19 mouse cellular contexts compared by ENCODE assay signal in genomic region chr5:118276281-118276680, GRCm38 (mm10). TPM values are rescaled to one million over a fixed set of nuclear protein-coding genes. Genes with fewer than 3 reads are reported as not detected.
DNase-seq lines count a peak whose midpoint lies in the region; ATAC-seq and TF ChIP-seq lines count a peak whose summit lies in the region.
"Had no signal": no experiment of that assay in that cellular context is flagged by ENCODE, and none has a peak within 500 bp of the region (broad histone marks: within the 10 kb centered on the region; RNA-seq: fewer than 3 reads in every experiment).

No protein-coding gene starts in this region.

- no peak for DNase-seq in hindbrain, embryonic 10.5 days (ENCODE audit: low spot score)
- DNase-seq in right cerebral cortex, adult 2 months (ENCODE audit: low spot score in 2 of 2): peak; percentile 61 to 69
- DNase-seq in right cerebral cortex, postnatal 4 days: no peak
- no peak for DNase-seq in gastrocnemius, adult 8-10 months (ENCODE audit: low spot score in 2 of 2)
- no peak for DNase-seq in lung, postnatal 0 days (ENCODE audit: low spot score)
- DNase-seq: adrenal gland, postnatal 36 days; cerebellum, adult 9-11 months; heart, postnatal 10 days; kidney, adult 18-20 months; kidney, postnatal 10 days; liver, embryonic 13.5 days; thymus, postnatal 25 days had no signal

- no peak overlapping the region; the same call in 1 of the 2 replicates for H3K4me2 ChIP-seq in hindbrain, embryonic 13.5 days
- H3K4me2 ChIP-seq in limb, embryonic 12.5 days: no peak overlapping the region
- H3K4me2 ChIP-seq in lung, postnatal 0 days (replicated peaks; ENCODE audit: low read depth, low read length): no peak overlapping the region
- H3K4me2 ChIP-seq: embryonic facial prominence, embryonic 15.5 days; liver, embryonic 13.5 days had no signal

- peaks cover 21% of the 10 kb centered on the region for H3K27me3 ChIP-seq in hindbrain, embryonic 13.5 days
- H3K27me3 ChIP-seq in hindbrain, embryonic 10.5 days (ENCODE audit: insufficient read depth, poor library complexity, severe bottlenecking): peaks cover 40% of the 10 kb centered on the region
- H3K27me3 ChIP-seq in limb, embryonic 12.5 days: peaks cover 48% of the 10 kb centered on the region
- H3K27me3 ChIP-seq in lung, postnatal 0 days (replicated peaks; ENCODE audit: insufficient read depth, low read length): 0 out of 2 replicates have a peak, but pooled peaks cover 5% of the 10 kb centered on the region

- H3K4me1 ChIP-seq in hindbrain, embryonic 13.5 days (replicated peaks): peaks cover 57% of the 10 kb centered on the region
- peaks cover 36% of the 10 kb centered on the region for H3K4me1 ChIP-seq in hindbrain, embryonic 10.5 days (replicated peaks)
- peaks cover 30% of the 10 kb centered on the region for H3K4me1 ChIP-seq in limb, embryonic 12.5 days (replicated peaks)
- H3K4me1 ChIP-seq in lung, postnatal 0 days (ENCODE audit: insufficient read depth, low read depth, low read length): peaks cover 12% of the 10 kb centered on the region
- H3K4me1 ChIP-seq: liver, embryonic 13.5 days had no signal

- no peak overlapping the region for H3K4me3 ChIP-seq in hindbrain, embryonic 13.5 days
- H3K4me3 ChIP-seq in hindbrain, embryonic 10.5 days: no peak overlapping the region
- H3K4me3 ChIP-seq in limb, embryonic 12.5 days (replicated peaks): no peak overlapping the region
- H3K4me3 ChIP-seq in lung, postnatal 0 days (ENCODE audit: low read depth, low read length): no peak overlapping the region
- H3K4me3 ChIP-seq: embryonic facial prominence, embryonic 15.5 days; heart, embryonic 10.5 days; liver, embryonic 13.5 days had no signal

- H3K36me3 ChIP-seq in hindbrain, embryonic 13.5 days: no peaks in the 10 kb centered on the region
- no peaks in the 10 kb centered on the region for H3K36me3 ChIP-seq in hindbrain, embryonic 10.5 days
- no peaks in the 10 kb centered on the region for H3K36me3 ChIP-seq in limb, embryonic 12.5 days
- no peaks in the 10 kb centered on the region for H3K36me3 ChIP-seq in lung, postnatal 0 days (ENCODE audit: insufficient read depth, low read length)
- H3K36me3 ChIP-seq: embryonic facial prominence, embryonic 15.5 days; G1E; heart, embryonic 10.5 days; liver, embryonic 13.5 days had no signal

- no peak for ATAC-seq in hindbrain, embryonic 13.5 days (ENCODE audit: low FRiP score)
- ATAC-seq in limb, embryonic 12.5 days (ENCODE audit: insufficient number of reproducible peaks, insufficient read depth, low FRiP score, low TSS enrichment, low read depth): no peak
- no peak for ATAC-seq in lung, postnatal 0 days
- ATAC-seq: CD4-positive, CD25-positive, alpha-beta regulatory T cell, adult 4 months had no signal

- 28% methylated on average over 7 of the region's 7 CpGs for WGBS in hindbrain, embryonic 13.5 days
- 39% methylated on average over 7 of the region's 7 CpGs for WGBS in hindbrain, embryonic 10.5 days
- 41% methylated on average over 7 of the region's 7 CpGs for WGBS in limb, embryonic 12.5 days
- WGBS in lung, postnatal 0 days: 45% methylated on average over 7 of the region's 7 CpGs

- TF ChIP-seq CTCF in lung, postnatal 0 days (IDR thresholded peaks at IDR 0.05): no peak

- H3K9ac ChIP-seq in hindbrain, embryonic 13.5 days: no peak overlapping the region
- H3K9ac ChIP-seq in limb, embryonic 12.5 days (replicated peaks): 0 out of 2 replicates have a peak overlapping the region, but pooled peaks have one; percentile 8
- no peak overlapping the region for H3K9ac ChIP-seq in lung, postnatal 0 days (replicated peaks; ENCODE audit: low read depth)
- H3K9ac ChIP-seq: embryonic facial prominence, embryonic 15.5 days; liver, embryonic 13.5 days had no signal

- no peaks in the 10 kb centered on the region for H3K9me3 ChIP-seq in hindbrain, embryonic 13.5 days
- H3K9me3 ChIP-seq in hindbrain, embryonic 10.5 days: no peaks in the 10 kb centered on the region
- H3K9me3 ChIP-seq in limb, embryonic 12.5 days: no peaks in the 10 kb centered on the region
- H3K9me3 ChIP-seq in lung, postnatal 0 days (ENCODE audit: low read length): no peaks in the 10 kb centered on the region
- H3K9me3 ChIP-seq: embryonic facial prominence, embryonic 15.5 days; G1E; heart, embryonic 10.5 days; liver, embryonic 13.5 days had no signal

- TF ChIP-seq EP300 in lung, postnatal 0 days (IDR thresholded peaks at IDR 0.05): no peak

- H3K27ac ChIP-seq in hindbrain, embryonic 13.5 days: 0 out of 2 replicates have a peak overlapping the region, but pooled peaks have one; percentile 30
- no peak overlapping the region for H3K27ac ChIP-seq in hindbrain, embryonic 10.5 days
- H3K27ac ChIP-seq in limb, embryonic 12.5 days: no peak overlapping the region
- no peak overlapping the region for H3K27ac ChIP-seq in lung, postnatal 0 days (ENCODE audit: low read length)
- H3K27ac ChIP-seq: embryonic facial prominence, embryonic 15.5 days; heart, embryonic 10.5 days; liver, embryonic 13.5 days; stomach, postnatal 0 days had no signal

RNA-seq across cellular contexts. Expression of gene 2410131K14Rik, which starts 31.3 kb away (rescaled TPM):
- 14.5 and 15.5 TPM in 2 replicates for polyA plus RNA-seq in hindbrain, embryonic 13.5 days (2015; fragmentation: Nextera tagmentation; extraction: Ambion mirVana)
- polyA plus RNA-seq in hindbrain, embryonic 10.5 days (2016; fragmentation: Nextera tagmentation; extraction: Ambion mirVana): 11.3 and 12.3 TPM in 2 replicates
- 12.3 and 12.8 TPM in 2 replicates for polyA plus RNA-seq in limb, embryonic 12.5 days (2016; fragmentation: Nextera tagmentation; extraction: Ambion mirVana)
- total RNA-seq in gastrocnemius, adult 8-10 months (2022): 1 to 10 TPM; 3.6 to 5.9 (median 4.9) TPM
- 4.5 and 4.9 TPM in 2 replicates for polyA plus RNA-seq in lung, postnatal 0 days (2015; fragmentation: Nextera tagmentation; extraction: Ambion mirVana)

RNA-seq across cellular contexts. Expression of gene Rnft2, which starts 31.4 kb away (rescaled TPM):
- 9.8 and 12.2 TPM in 2 replicates for polyA plus RNA-seq in hindbrain, embryonic 13.5 days (2015; fragmentation: Nextera tagmentation; extraction: Ambion mirVana)
- 4.9 and 7.4 TPM in 2 replicates for polyA plus RNA-seq in hindbrain, embryonic 10.5 days (2016; fragmentation: Nextera tagmentation; extraction: Ambion mirVana)
- 3.6 and 6.8 TPM in 2 replicates for polyA plus RNA-seq in limb, embryonic 12.5 days (2016; fragmentation: Nextera tagmentation; extraction: Ambion mirVana)
- total RNA-seq in gastrocnemius, adult 8-10 months (2022): 1 to 10 TPM in 2 of 4 experiments, under 1 TPM in 2; 0.65 to 1.6 (median 1.0) TPM
- polyA plus RNA-seq in lung, postnatal 0 days (2015; fragmentation: Nextera tagmentation; extraction: Ambion mirVana): 0.14 and 0.23 TPM in 2 replicates
- polyA plus RNA-seq: CD4-positive, CD25-positive, alpha-beta regulatory T cell, adult 4 months had no signal

Comparison
In these comparisons a context has a peak if more than half of its experiments do, and no peak if none do; other contexts are left out.
1. DNase-seq: peak in right cerebral cortex, adult 2 months (2 of 2); none in hindbrain, embryonic 10.5 days (single experiment), right cerebral cortex, postnatal 4 days (single experiment), gastrocnemius, adult 8-10 months (0 of 2) and lung, postnatal 0 days (single experiment).